Mouse (Mus musculus): ENCODE data around the gene Atl2. TPM values are rescaled to one million over a fixed set of nuclear protein-coding genes. Genes with fewer than 3 reads are reported as not detected.

The Atl2 gene
- polyA plus RNA-seq, 1 experiment from 2014 or later = 18.4 TPM

GRCm38 (mm10) chr17:79864503-79864902 lies 31.4 kb downstream of the Atl2 start:
- Histone ChIP-seq H3K27ac (no peak overlapping the region), H3K79me2 (ENCODE audit: inconsistent target) (no peaks in the 10 kb centered on the region), H3K4me3 (ENCODE audit: inconsistent target) (no peak overlapping the region), H3K36me3 (ENCODE audit: inconsistent target) (peaks cover 34% of the 10 kb centered on the region)
- WGBS (ENCODE audit: missing documents) = 97% methylated on average over 8 of the region's 8 CpGs

GRCm38 (mm10) chr17:79862038-79862437 lies 33.9 kb downstream of the Atl2 start:
- Histone ChIP-seq H3K79me2 (ENCODE audit: inconsistent target) (no peaks in the 10 kb centered on the region), H3K27ac (no peak overlapping the region), H3K36me3 (ENCODE audit: inconsistent target) (peaks cover 56% of the 10 kb centered on the region), H3K4me3 (ENCODE audit: inconsistent target) (no peak overlapping the region)
- WGBS (ENCODE audit: missing documents) = 100% methylated on average over 1 of the region's 1 CpGs

GRCm38 (mm10) chr17:79855533-79855932 lies 40.4 kb downstream of the Atl2 start:
- Histone ChIP-seq H3K79me2 (ENCODE audit: inconsistent target) (no peaks in the 10 kb centered on the region), H3K27ac (no peak overlapping the region), H3K4me3 (ENCODE audit: inconsistent target) (no peak overlapping the region), H3K36me3 (ENCODE audit: inconsistent target) (peaks cover 61% of the 10 kb centered on the region)
- WGBS (ENCODE audit: missing documents) = 85% methylated on average over 8 of the region's 8 CpGs

- peaks cover 26% of the 10 kb centered on the region for H3K36me3 ChIP-seq (ENCODE audit: inconsistent target)
- WGBS (ENCODE audit: missing documents) = 96% methylated on average over 4 of the region's 5 CpGs
- H3K79me2 ChIP-seq (ENCODE audit: inconsistent target) = no peaks in the 10 kb centered on the region
- H3K27ac ChIP-seq = no peak overlapping the region
- H3K4me3 ChIP-seq (ENCODE audit: inconsistent target) = no peak overlapping the region
Measured at GRCm38 (mm10) chr17:79848385-79848784, 47.5 kb downstream of the Atl2 start.

- Histone ChIP-seq H3K4me3 (ENCODE audit: inconsistent target) (no peak overlapping the region), H3K79me2 (ENCODE audit: inconsistent target) (no peaks in the 10 kb centered on the region), H3K27ac (no peak overlapping the region), H3K36me3 (ENCODE audit: inconsistent target) (peaks cover 14% of the 10 kb centered on the region; the same call in 1 of the 2 replicates)
- WGBS (ENCODE audit: missing documents) = 100% methylated on average over 2 of the region's 2 CpGs
Measured at GRCm38 (mm10) chr17:79846182-79846581, 49.7 kb downstream of the Atl2 start.

- no peak overlapping the region for H3K27ac ChIP-seq
- no peaks in the 10 kb centered on the region for H3K79me2 ChIP-seq (ENCODE audit: inconsistent target)
- WGBS (ENCODE audit: missing documents) = 62% methylated on average over 2 of the region's 2 CpGs
- no peak overlapping the region for H3K4me3 ChIP-seq (ENCODE audit: inconsistent target)
- peaks cover 10% of the 10 kb centered on the region; the same call in 1 of the 2 replicates for H3K36me3 ChIP-seq (ENCODE audit: inconsistent target)
Measured at GRCm38 (mm10) chr17:79845695-79846094, 50.2 kb downstream of the Atl2 start.

GRCm38 (mm10) chr17:79840254-79841238 lies 55.4 kb downstream of the Atl2 start:
- Histone ChIP-seq H3K4me3 (ENCODE audit: inconsistent target) (no peak overlapping the region), H3K27ac (no peak overlapping the region), H3K79me2 (ENCODE audit: inconsistent target) (no peaks in the 10 kb centered on the region), H3K36me3 (ENCODE audit: inconsistent target) (no peaks in the 10 kb centered on the region)
- 50% methylated on average over 7 of the region's 7 CpGs for WGBS (ENCODE audit: missing documents)

- 85% methylated on average over 7 of the region's 7 CpGs for WGBS (ENCODE audit: missing documents)
- H3K27ac ChIP-seq = no peak overlapping the region
- H3K36me3 ChIP-seq (ENCODE audit: inconsistent target) = no peaks in the 10 kb centered on the region
- H3K4me3 ChIP-seq (ENCODE audit: inconsistent target) = no peak overlapping the region
- no peaks in the 10 kb centered on the region for H3K79me2 ChIP-seq (ENCODE audit: inconsistent target)
Measured at GRCm38 (mm10) chr17:79836978-79837377, 58.9 kb downstream of the Atl2 start.

- H3K36me3 ChIP-seq (ENCODE audit: inconsistent target) = no peaks in the 10 kb centered on the region
- no peak overlapping the region for H3K4me3 ChIP-seq (ENCODE audit: inconsistent target)
- no peak overlapping the region for H3K27ac ChIP-seq
- WGBS (ENCODE audit: missing documents) = 3% methylated on average over 5 of the region's 5 CpGs
- no peaks in the 10 kb centered on the region for H3K79me2 ChIP-seq (ENCODE audit: inconsistent target)
Measured at GRCm38 (mm10) chr17:79835714-79836373, 60.1 kb downstream of the Atl2 start.

GRCm38 (mm10) chr17:79832284-79832683 lies 63.6 kb downstream of the Atl2 start:
- no peaks in the 10 kb centered on the region for H3K36me3 ChIP-seq (ENCODE audit: inconsistent target)
- H3K27ac ChIP-seq = no peak overlapping the region
- no peak overlapping the region for H3K4me3 ChIP-seq (ENCODE audit: inconsistent target)
- WGBS (ENCODE audit: missing documents) = 60% methylated on average over 1 of the region's 1 CpGs
- H3K79me2 ChIP-seq (ENCODE audit: inconsistent target) = no peaks in the 10 kb centered on the region

- H3K36me3 ChIP-seq (ENCODE audit: inconsistent target) = no peaks in the 10 kb centered on the region
- no peak overlapping the region for H3K27ac ChIP-seq
- WGBS (ENCODE audit: missing documents) = 85% methylated on average over 6 of the region's 6 CpGs
- H3K79me2 ChIP-seq (ENCODE audit: inconsistent target) = no peaks in the 10 kb centered on the region
- H3K4me3 ChIP-seq (ENCODE audit: inconsistent target) = no peak overlapping the region
Measured at GRCm38 (mm10) chr17:79826482-79827034, 69.4 kb downstream of the Atl2 start.

- no peak overlapping the region for H3K4me3 ChIP-seq (ENCODE audit: inconsistent target)
- H3K79me2 ChIP-seq (ENCODE audit: inconsistent target) = no peaks in the 10 kb centered on the region
- H3K36me3 ChIP-seq (ENCODE audit: inconsistent target) = no peaks in the 10 kb centered on the region
- no peak overlapping the region for H3K27ac ChIP-seq
- 65% methylated on average over 11 of the region's 11 CpGs for WGBS (ENCODE audit: missing documents)
Measured at GRCm38 (mm10) chr17:79825241-79826030, 70.5 kb downstream of the Atl2 start.

GRCm38 (mm10) chr17:79824406-79824805 lies 71.5 kb downstream of the Atl2 start:
- Histone ChIP-seq H3K27ac (no peak overlapping the region), H3K36me3 (ENCODE audit: inconsistent target) (no peaks in the 10 kb centered on the region), H3K4me3 (ENCODE audit: inconsistent target) (no peak overlapping the region), H3K79me2 (ENCODE audit: inconsistent target) (no peaks in the 10 kb centered on the region)
- WGBS (ENCODE audit: missing documents) = 89% methylated on average over 1 of the region's 1 CpGs

GRCm38 (mm10) chr17:79818884-79819283 lies 77.0 kb downstream of the Atl2 start:
- H3K4me3 ChIP-seq (ENCODE audit: inconsistent target) = no peak overlapping the region
- WGBS (ENCODE audit: missing documents) = 37% methylated on average over 3 of the region's 3 CpGs
- H3K27ac ChIP-seq = no peak overlapping the region
- no peaks in the 10 kb centered on the region for H3K36me3 ChIP-seq (ENCODE audit: inconsistent target)
- H3K79me2 ChIP-seq (ENCODE audit: inconsistent target) = no peaks in the 10 kb centered on the region

All from macrophage (primary cell).